ENCODE assay signal across 11 mouse cellular contexts in the genomic region with DNA sequence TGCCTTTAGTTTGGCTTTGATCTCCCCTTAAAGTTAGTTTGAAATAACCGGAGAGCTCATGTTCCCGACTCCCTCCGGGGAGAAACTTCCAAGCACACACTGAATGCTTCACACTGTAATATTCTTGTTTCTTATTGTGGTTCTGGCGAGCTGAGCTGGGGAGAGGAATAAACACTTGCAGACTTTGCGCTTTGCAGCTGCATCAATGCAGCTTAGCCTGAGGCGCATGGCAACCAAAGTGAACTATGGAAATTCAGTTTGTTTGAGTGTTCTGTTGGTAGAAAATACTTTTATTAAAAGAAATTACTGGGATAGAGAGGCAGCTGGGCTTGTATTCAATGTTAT.
DNase-seq lines count a peak whose midpoint lies in the region; ATAC-seq lines count a peak whose summit lies in the region.
"Had no signal": no experiment of that assay in that cellular context is flagged by ENCODE, and none has a peak within 500 bp of the region (broad histone marks: within the 10 kb centered on the region; RNA-seq: fewer than 3 reads in every experiment).

No protein-coding gene starts in this region.

- H3K27ac ChIP-seq in lung, embryonic 15.5 days: 0 out of 2 replicates have a peak overlapping the region, but pooled peaks have one; percentile 1
- H3K27ac ChIP-seq in forebrain, embryonic 13.5 days: peak overlapping the region; percentile 60; the same call in 1 of the 2 replicates
- peak overlapping the region; percentile 45; the same call in 1 of the 2 replicates for H3K27ac ChIP-seq in limb, embryonic 13.5 days
- peak overlapping the region; percentile 76 for H3K27ac ChIP-seq in stomach, embryonic 15.5 days
- H3K27ac ChIP-seq: liver, embryonic 15.5 days had no signal

- no peak overlapping the region for H3K4me3 ChIP-seq in lung, embryonic 15.5 days
- peak overlapping the region; percentile 29 for H3K4me3 ChIP-seq in forebrain, embryonic 13.5 days
- H3K4me3 ChIP-seq in limb, embryonic 13.5 days: peak overlapping the region; percentile 14
- H3K4me3 ChIP-seq in stomach, embryonic 15.5 days (replicated peaks): peak overlapping the region; percentile 30
- H3K4me3 ChIP-seq: liver, embryonic 15.5 days had no signal

- no peaks in the 10 kb centered on the region for H3K36me3 ChIP-seq in lung, embryonic 15.5 days
- H3K36me3 ChIP-seq in forebrain, embryonic 13.5 days (ENCODE audit: poor library complexity, severe bottlenecking): no peaks in the 10 kb centered on the region
- no peaks in the 10 kb centered on the region for H3K36me3 ChIP-seq in limb, embryonic 13.5 days
- H3K36me3 ChIP-seq in stomach, embryonic 15.5 days: no peaks in the 10 kb centered on the region
- H3K36me3 ChIP-seq: liver, embryonic 15.5 days had no signal

- no peak for ATAC-seq in lung, embryonic 15.5 days (ENCODE audit: borderline replicate concordance, extremely low read depth, low FRiP score, low TSS enrichment)
- ATAC-seq in forebrain, embryonic 13.5 days: peak; percentile 62; the same call in 1 of the 2 replicates
- ATAC-seq in limb, embryonic 13.5 days (ENCODE audit: low FRiP score, low read depth): no peak; the same call in 1 of the 2 replicates
- no peak for ATAC-seq in stomach, embryonic 15.5 days (ENCODE audit: insufficient read depth, low FRiP score, low read depth)
- no peak for ATAC-seq in activated CD4-positive, CD25-positive, alpha-beta regulatory T cell, adult 4 months

- peaks cover 13% of the 10 kb centered on the region; the same call in 1 of the 2 replicates for H3K4me1 ChIP-seq in lung, embryonic 15.5 days
- peaks cover 17% of the 10 kb centered on the region for H3K4me1 ChIP-seq in forebrain, embryonic 13.5 days
- H3K4me1 ChIP-seq in limb, embryonic 13.5 days: peaks cover 35% of the 10 kb centered on the region
- peaks cover 7% of the 10 kb centered on the region; the same call in 1 of the 2 replicates for H3K4me1 ChIP-seq in stomach, embryonic 15.5 days
- H3K4me1 ChIP-seq: liver, embryonic 15.5 days had no signal

- H3K4me2 ChIP-seq in lung, embryonic 15.5 days: peak overlapping the region; percentile 40
- peak overlapping the region; percentile 59 for H3K4me2 ChIP-seq in forebrain, embryonic 13.5 days
- peak overlapping the region; percentile 50 for H3K4me2 ChIP-seq in limb, embryonic 13.5 days (replicated peaks)
- peak overlapping the region; percentile 45 for H3K4me2 ChIP-seq in stomach, embryonic 15.5 days
- H3K4me2 ChIP-seq: liver, embryonic 15.5 days had no signal

- no peak for DNase-seq in lung, postnatal 14 days
- no peak for DNase-seq in adrenal gland, adult 8-10 months
- no peak for DNase-seq in adrenal gland, postnatal 4 days (ENCODE audit: low spot score in 2 of 2)
- DNase-seq: cerebellum, adult 9-11 months; heart, postnatal 10 days had no signal

- WGBS in lung, embryonic 15.5 days: 29% methylated on average over 6 of the region's 6 CpGs
- 4% methylated on average over 6 of the region's 6 CpGs for WGBS in forebrain, embryonic 13.5 days
- WGBS in limb, embryonic 13.5 days: 13% methylated on average over 6 of the region's 6 CpGs
- WGBS in stomach, embryonic 15.5 days: 29% methylated on average over 6 of the region's 6 CpGs

- H3K27me3 ChIP-seq in lung, embryonic 15.5 days: no peaks in the 10 kb centered on the region
- no peaks in the 10 kb centered on the region for H3K27me3 ChIP-seq in forebrain, embryonic 13.5 days
- no peaks in the 10 kb centered on the region for H3K27me3 ChIP-seq in limb, embryonic 13.5 days
- no peaks in the 10 kb centered on the region for H3K27me3 ChIP-seq in stomach, embryonic 15.5 days (replicated peaks)
- H3K27me3 ChIP-seq: liver, embryonic 15.5 days had no signal

- peak overlapping the region; percentile 13; the same call in 1 of the 2 replicates for H3K9ac ChIP-seq in lung, embryonic 15.5 days
- H3K9ac ChIP-seq in forebrain, embryonic 13.5 days: peak overlapping the region; percentile 35; the same call in 1 of the 2 replicates
- H3K9ac ChIP-seq in limb, embryonic 13.5 days: 0 out of 2 replicates have a peak overlapping the region, but pooled peaks have one; percentile 4
- H3K9ac ChIP-seq in stomach, embryonic 15.5 days: no peak overlapping the region
- H3K9ac ChIP-seq: liver, embryonic 15.5 days had no signal

- H3K9me3 ChIP-seq in lung, embryonic 15.5 days: no peaks in the 10 kb centered on the region
- H3K9me3 ChIP-seq in forebrain, embryonic 13.5 days (replicated peaks): no peaks in the 10 kb centered on the region
- H3K9me3 ChIP-seq in limb, embryonic 13.5 days: no peaks in the 10 kb centered on the region
- H3K9me3 ChIP-seq in stomach, embryonic 15.5 days: no peaks in the 10 kb centered on the region
- H3K9me3 ChIP-seq: liver, embryonic 15.5 days had no signal

Comparison
In these comparisons a context has a peak if more than half of its experiments do, and no peak if none do; other contexts are left out.
1. H3K27ac ChIP-seq: peak in every context shown above with its lines; median percentile 76 in stomach, embryonic 15.5 days; 60 in forebrain, embryonic 13.5 days; 45 in limb, embryonic 13.5 days; 1 in lung, embryonic 15.5 days.